9 mouse cellular contexts compared by ENCODE assay signal in the genomic region with DNA sequence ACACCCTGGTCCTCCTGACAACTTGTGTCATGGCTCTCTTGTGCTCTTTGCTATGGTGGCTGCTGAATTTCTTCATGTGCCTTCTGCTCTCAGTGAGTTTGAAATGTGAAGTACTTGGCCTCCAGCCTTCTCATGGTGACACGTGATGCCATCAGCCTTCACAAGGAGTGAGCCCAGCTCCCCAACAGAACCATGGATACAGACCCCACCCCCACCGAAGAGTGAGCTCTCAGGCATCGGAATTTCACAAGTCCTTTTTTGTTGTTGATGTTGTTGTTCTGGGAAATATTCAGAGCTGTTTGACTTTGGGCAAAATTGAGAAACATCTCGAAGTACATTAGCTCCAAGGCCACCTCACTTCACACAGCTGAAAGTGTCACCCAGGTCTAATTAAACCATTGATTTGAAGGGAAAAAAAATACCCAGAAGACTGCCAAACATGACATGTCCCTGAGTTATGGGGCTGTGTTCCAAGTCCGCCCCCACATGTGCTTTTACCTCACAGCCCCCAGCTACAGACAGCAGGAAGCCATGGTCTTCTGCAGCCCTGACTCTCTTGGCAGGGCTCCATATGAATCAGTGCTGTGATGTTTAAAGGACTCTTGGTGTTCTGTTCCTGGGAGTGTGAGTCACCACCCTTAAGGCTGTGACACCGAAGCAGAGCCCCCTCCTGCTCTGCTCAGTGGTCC.
DNase-seq lines count a peak whose midpoint lies in the region; ATAC-seq lines count a peak whose summit lies in the region.
"Had no signal": no experiment of that assay in that cellular context is flagged by ENCODE, and none has a peak within 500 bp of the region (broad histone marks: within the 10 kb centered on the region; RNA-seq: fewer than 3 reads in every experiment).

No protein-coding gene starts in this region.

- no peak for DNase-seq in embryonic facial prominence, embryonic 10.5 days (ENCODE audit: low spot score)
- DNase-seq in layer of hippocampus, postnatal 10 days (ENCODE audit: low spot score in 2 of 2), result peak; percentile 25 to 37
- peak; percentile 74 for DNase-seq in lung, postnatal 25 days (ENCODE audit: low spot score)
- DNase-seq in urinary bladder, postnatal 14 days (ENCODE audit: low spot score), result no peak

- no peaks in the 10 kb centered on the region for H3K36me3 ChIP-seq in embryonic facial prominence, embryonic 13.5 days
- no peaks in the 10 kb centered on the region for H3K36me3 ChIP-seq in embryonic facial prominence, embryonic 10.5 days (replicated peaks)
- H3K36me3 ChIP-seq in kidney, embryonic 15.5 days, result no peaks in the 10 kb centered on the region

- no peaks in the 10 kb centered on the region for H3K9me3 ChIP-seq in embryonic facial prominence, embryonic 13.5 days
- H3K9me3 ChIP-seq in embryonic facial prominence, embryonic 10.5 days, result no peaks in the 10 kb centered on the region
- H3K9me3 ChIP-seq in kidney, embryonic 15.5 days (replicated peaks), result no peaks in the 10 kb centered on the region

- no peak overlapping the region for H3K4me3 ChIP-seq in embryonic facial prominence, embryonic 13.5 days
- H3K4me3 ChIP-seq in embryonic facial prominence, embryonic 10.5 days, result no peak overlapping the region
- no peak overlapping the region for H3K4me3 ChIP-seq in kidney, embryonic 15.5 days (replicated peaks)

- H3K9ac ChIP-seq in embryonic facial prominence, embryonic 13.5 days, result no peak overlapping the region
- no peak overlapping the region for H3K9ac ChIP-seq in kidney, embryonic 15.5 days

- H3K27ac ChIP-seq in embryonic facial prominence, embryonic 13.5 days, result no peak overlapping the region
- no peak overlapping the region for H3K27ac ChIP-seq in embryonic facial prominence, embryonic 10.5 days (replicated peaks)
- H3K27ac ChIP-seq in kidney, embryonic 15.5 days, result no peak overlapping the region
- H3K27ac ChIP-seq: macrophage had no signal

- 0 out of 2 replicates have a peak, but pooled peaks have one; percentile 48 for ATAC-seq in embryonic facial prominence, embryonic 13.5 days (ENCODE audit: insufficient number of reproducible peaks, insufficient read depth, low FRiP score, low TSS enrichment, low read depth)
- ATAC-seq in frontal cortex, adult (ENCODE audit: low TSS enrichment), result peak; percentile 91
- no peak for ATAC-seq in kidney, embryonic 15.5 days (replicated peaks; ENCODE audit: low FRiP score)
- ATAC-seq in cerebellum, adult (ENCODE audit: insufficient number of reproducible peaks, low FRiP score, low TSS enrichment), result no peak

- WGBS in embryonic facial prominence, embryonic 13.5 days, result 69% methylated on average over 6 of the region's 6 CpGs
- WGBS in embryonic facial prominence, embryonic 10.5 days, result 78% methylated on average over 6 of the region's 6 CpGs
- 53% methylated on average over 6 of the region's 6 CpGs for WGBS in kidney, embryonic 15.5 days

- no peak overlapping the region for H3K4me2 ChIP-seq in embryonic facial prominence, embryonic 13.5 days
- no peak overlapping the region for H3K4me2 ChIP-seq in kidney, embryonic 15.5 days

- H3K27me3 ChIP-seq in embryonic facial prominence, embryonic 13.5 days, result no peaks in the 10 kb centered on the region
- H3K27me3 ChIP-seq in embryonic facial prominence, embryonic 10.5 days (replicated peaks; ENCODE audit: low read depth, poor library complexity, severe bottlenecking), result peaks cover 3% of the 10 kb centered on the region; the same call in 1 of the 2 replicates
- H3K27me3 ChIP-seq in kidney, embryonic 15.5 days, result no peaks in the 10 kb centered on the region

- 0 out of 2 replicates have a peak, but pooled peaks cover 4% of the 10 kb centered on the region for H3K4me1 ChIP-seq in embryonic facial prominence, embryonic 13.5 days
- no peaks in the 10 kb centered on the region for H3K4me1 ChIP-seq in embryonic facial prominence, embryonic 10.5 days
- H3K4me1 ChIP-seq in kidney, embryonic 15.5 days, result no peaks in the 10 kb centered on the region

Comparison
In these comparisons a context has a peak if more than half of its experiments do, and no peak if none do; other contexts are left out.
1. ATAC-seq: peak in embryonic facial prominence, embryonic 13.5 days (single experiment) and frontal cortex, adult (single experiment); none in kidney, embryonic 15.5 days (single experiment) and cerebellum, adult (single experiment).
2. DNase-seq: peak in layer of hippocampus, postnatal 10 days (2 of 2) and lung, postnatal 25 days (single experiment); none in embryonic facial prominence, embryonic 10.5 days (single experiment) and urinary bladder, postnatal 14 days (single experiment).